Mouse (Mus musculus): Measurements from ENCODE around the gene Smco2.

Gene Smco2

GRCm38 (mm10) chr6:146850050-146850449 is at the start of gene Smco2:
Gene Smco2 (plus strand): TSS chr6:146850104.
- no peak for DNase-seq (ENCODE audit: low spot score)

- DNase-seq (ENCODE audit: low spot score): no peak
Measured at GRCm38 (mm10) chr6:146809991-146810390, 39.9 kb upstream of the Smco2 start.

GRCm38 (mm10) chr6:146813007-146813406 is 36.9 kb upstream of the Smco2 start:
- DNase-seq (ENCODE audit: low spot score): no peak

- no peak for DNase-seq (ENCODE audit: low spot score)
Measured at GRCm38 (mm10) chr6:146820177-146820965, 29.5 kb upstream of the Smco2 start.

GRCm38 (mm10) chr6:146821958-146822357 is 27.9 kb upstream of the Smco2 start:
- DNase-seq (ENCODE audit: low spot score): no peak

- DNase-seq (ENCODE audit: low spot score): peak; percentile 80
Measured at GRCm38 (mm10) chr6:146824727-146825486, 25.0 kb upstream of the Smco2 start.

- DNase-seq (ENCODE audit: low spot score): no peak
Measured at GRCm38 (mm10) chr6:146825487-146825773, 24.5 kb upstream of the Smco2 start.

- DNase-seq (ENCODE audit: low spot score): no peak
Measured at GRCm38 (mm10) chr6:146831320-146831719, 18.6 kb upstream of the Smco2 start.

- DNase-seq (ENCODE audit: low spot score): peak; percentile 79
Measured at GRCm38 (mm10) chr6:146833485-146834314, 16.2 kb upstream of the Smco2 start.

- DNase-seq (ENCODE audit: low spot score): no peak
Measured at GRCm38 (mm10) chr6:146834342-146834741, 15.6 kb upstream of the Smco2 start.

GRCm38 (mm10) chr6:146835784-146836183 is 14.1 kb upstream of the Smco2 start:
- DNase-seq (ENCODE audit: low spot score): no peak

- DNase-seq (ENCODE audit: low spot score): no peak
Measured at GRCm38 (mm10) chr6:146837316-146837715, 12.6 kb upstream of the Smco2 start.

GRCm38 (mm10) chr6:146838366-146838765 is 11.5 kb upstream of the Smco2 start:
- DNase-seq (ENCODE audit: low spot score): no peak

- no peak for DNase-seq (ENCODE audit: low spot score)
Measured at GRCm38 (mm10) chr6:146838863-146839262, 11.0 kb upstream of the Smco2 start.

- no peak for DNase-seq (ENCODE audit: low spot score)
Measured at GRCm38 (mm10) chr6:146844867-146845266, 5.0 kb upstream of the Smco2 start.

GRCm38 (mm10) chr6:146845347-146845746 is 4.6 kb upstream of the Smco2 start:
- DNase-seq (ENCODE audit: low spot score): no peak

GRCm38 (mm10) chr6:146845961-146846750 is 3.7 kb upstream of the Smco2 start:
- no peak for DNase-seq (ENCODE audit: low spot score)

GRCm38 (mm10) chr6:146847402-146847801 is 2.5 kb upstream of the Smco2 start:
- no peak for DNase-seq (ENCODE audit: low spot score)

- no peak for DNase-seq (ENCODE audit: low spot score)
Measured at GRCm38 (mm10) chr6:146848281-146848680, 1.6 kb upstream of the Smco2 start.

- no peak for DNase-seq (ENCODE audit: low spot score)
Measured at GRCm38 (mm10) chr6:146851916-146852315, 2.0 kb downstream of the Smco2 start.

GRCm38 (mm10) chr6:146852739-146853138 is 2.8 kb downstream of the Smco2 start:
- DNase-seq (ENCODE audit: low spot score): no peak

GRCm38 (mm10) chr6:146855185-146855584 is 5.3 kb downstream of the Smco2 start:
- DNase-seq (ENCODE audit: low spot score): no peak

Measured in retina, embryonic 14.5 days (tissue).